Mouse (Mus musculus) ES-E14 (cell line): ENCODE data around the gene Tmem158. TPM values are rescaled to one million over a fixed set of nuclear protein-coding genes. Genes with fewer than 3 reads are reported as not detected.

ENCODE experiments used
- DNase-seq: peaks from one replicate; pipeline ENCODE4 v3.0.0-alpha.2; 2013; ENCODE audit warnings: low read depth, low spot score
- H3K27ac ChIP-seq: 2 replicates; pipeline ENCODE4 v1.5.1; 2012; ENCODE audit warnings: low read depth, mild to moderate bottlenecking, low read length, moderate library complexity, mixed read lengths; ENCODE audit not compliant: poor library complexity, insufficient read depth, severe bottlenecking
- H3K36me3 ChIP-seq: 2 replicates; pipeline ENCODE4 v1.6.1; 2012; ENCODE audit warnings: mild to moderate bottlenecking, low read length, moderate library complexity, mixed read lengths; ENCODE audit not compliant: control insufficient read depth, poor library complexity, insufficient read depth, severe bottlenecking
- H3K4me1 ChIP-seq, 2 experiments: fragments of 150-350 bp in 1 of 2; sonication (generic) in 1 of 2; 2 replicates each; pipeline ENCODE4 v1.6.1; 2012; ENCODE audit warnings: low read length in 2 of 2, mild to moderate bottlenecking in 1 of 2, mixed read lengths in 1 of 2; ENCODE audit not compliant: control insufficient read depth in 2 of 2, insufficient read depth in 2 of 2, poor library complexity in 1 of 2
- H3K4me3 ChIP-seq, 2 experiments: fragments of 150-350 bp in 1 of 2; sonication (generic) in 1 of 2; 2 replicates each; pipeline ENCODE4 v1.5.1; 2012; ENCODE audit warnings: low read length in 2 of 2, low read depth in 1 of 2, mild to moderate bottlenecking in 1 of 2, mixed read lengths in 1 of 2; ENCODE audit not compliant: insufficient read depth in 1 of 2, poor library complexity in 1 of 2, severe bottlenecking in 1 of 2
- H3K9ac ChIP-seq: 2 replicates; pipeline ENCODE4 v1.6.1; 2012; ENCODE audit warnings: low read depth, mild to moderate bottlenecking, low read length, mixed read lengths; ENCODE audit not compliant: poor library complexity, insufficient read depth, severe bottlenecking
- H3K9me3 ChIP-seq: fragments of 150-350 bp; sonication (generic); 2 replicates; pipeline ENCODE4 v1.6.1; 2012; ENCODE audit warnings: low read depth, mild to moderate bottlenecking, low read length; ENCODE audit not compliant: control insufficient read depth, insufficient read depth
- CHD2 ChIP-seq: IDR thresholded peaks from 2 replicates; pipeline ENCODE4 v1.6.1; 2014; ENCODE audit warnings: mild to moderate bottlenecking, low read depth, low read length, inconsistent platforms
- HCFC1 ChIP-seq: IDR thresholded peaks from 2 replicates; pipeline ENCODE4 v1.6.1; 2012; ENCODE audit warnings: low read length, inconsistent platforms, borderline replicate concordance; ENCODE audit not compliant: insufficient read depth
- MAFK ChIP-seq: IDR thresholded peaks from 2 replicates; pipeline ENCODE4 v1.6.1; 2014; ENCODE audit warnings: mild to moderate bottlenecking, low read depth, low read length, inconsistent platforms; ENCODE audit not compliant: insufficient read depth
- ZC3H11A ChIP-seq: IDR thresholded peaks from 2 replicates; pipeline ENCODE4 v1.6.1; 2012; ENCODE audit warnings: low read depth, mild to moderate bottlenecking, inconsistent platforms, low read length, borderline replicate concordance
- ZNF384 ChIP-seq: IDR thresholded peaks from 2 replicates; pipeline ENCODE4 v1.6.1; 2012; ENCODE audit warnings: low read depth, low read length, inconsistent platforms
- in situ Hi-C, 2 experiments: fragments of 600-800 bp; cut with MboI; formaldehyde crosslinking; loops; one replicate each; pipeline ENCODE4 v1.15.1; 2025; ENCODE audit warnings: low sequenced_read_pairs in 2 of 2, inconsistent platforms in 1 of 2; ENCODE audit not compliant: unreplicated experiment in 2 of 2
- total RNA-seq: library from RNA; depleted of rRNA; stranded (reverse); fragments of 300-350 nt; gene quantifications from 2 replicates; pipeline ENCODE4 v1.2.3, GENCODE M21; 2012; rRNA removed

Tmem158 gene
- total RNA-seq, 1 experiment = 4.8 TPM

DNA sequence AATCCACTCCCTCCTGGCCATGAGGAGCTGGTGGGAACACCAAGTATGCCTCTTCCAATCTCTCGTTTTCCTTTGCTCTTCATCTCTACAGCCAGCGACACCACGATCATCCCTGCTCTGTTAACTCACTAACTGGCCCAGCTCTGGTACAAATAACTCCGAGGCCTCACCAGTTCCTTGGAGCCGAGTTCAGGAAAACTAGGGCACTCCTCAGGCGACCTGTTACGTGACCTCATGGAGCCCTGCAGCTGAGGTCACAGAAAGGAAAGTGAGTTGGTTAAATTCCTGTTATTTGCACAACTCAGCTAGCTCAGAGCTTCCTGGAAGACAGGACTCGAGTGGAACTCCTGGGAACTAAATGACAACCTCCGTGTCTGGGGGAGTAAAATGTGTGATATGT lies 47.2 kb downstream of the Tmem158 start:
- no peak for DNase-seq
- TF ChIP-seq CHD2 (no peak), MAFK (no peak), ZC3H11A (no peak), ZNF384 (no peak), HCFC1 (no peak)
- Histone ChIP-seq H3K9me3 (no peaks in the 10 kb centered on the region), H3K9ac (no peak overlapping the region), H3K36me3 (no peaks in the 10 kb centered on the region), H3K4me1 (peaks cover 0 to 2% of the 10 kb centered on the region in 2 experiments; a peak in 1 of 4 replicates), H3K27ac (no peak overlapping the region), H3K4me3 (no peak overlapping the region)
- in situ Hi-C loops = no loop called here

Other genes with a start within 250 kb of the Tmem158 start
- gene Tmem42, start 239.4 kb downstream of the Tmem158 start, total RNA-seq = 4.8 and 5.0 TPM in 2 replicates
- 0.22 and 0.37 TPM in 2 replicates for gene Tgm4, start 226.0 kb downstream of the Tmem158 start, total RNA-seq
- 36.6 and 37.8 TPM in 2 replicates for gene Zdhhc3, start 147.6 kb downstream of the Tmem158 start, total RNA-seq
- 83.4 and 94.6 TPM in 2 replicates for gene Exosc7, start 147.5 kb downstream of the Tmem158 start, total RNA-seq
- 0.32 TPM in 1 of 2 replicates, not detected in the other for gene Clec3b, start 109.8 kb downstream of the Tmem158 start, total RNA-seq
- 3.3 and 6.4 TPM in 2 replicates for gene Cdcp1, start 44.7 kb downstream of the Tmem158 start, total RNA-seq
- gene Lars2, start 106.2 kb upstream of the Tmem158 start, total RNA-seq = 5,955 and 28,940 TPM in 2 replicates
- gene Limd1, start 217.9 kb upstream of the Tmem158 start, total RNA-seq = 14.2 and 16.2 TPM in 2 replicates